16 mouse cellular contexts compared by ENCODE assay signal in the genomic region with DNA sequence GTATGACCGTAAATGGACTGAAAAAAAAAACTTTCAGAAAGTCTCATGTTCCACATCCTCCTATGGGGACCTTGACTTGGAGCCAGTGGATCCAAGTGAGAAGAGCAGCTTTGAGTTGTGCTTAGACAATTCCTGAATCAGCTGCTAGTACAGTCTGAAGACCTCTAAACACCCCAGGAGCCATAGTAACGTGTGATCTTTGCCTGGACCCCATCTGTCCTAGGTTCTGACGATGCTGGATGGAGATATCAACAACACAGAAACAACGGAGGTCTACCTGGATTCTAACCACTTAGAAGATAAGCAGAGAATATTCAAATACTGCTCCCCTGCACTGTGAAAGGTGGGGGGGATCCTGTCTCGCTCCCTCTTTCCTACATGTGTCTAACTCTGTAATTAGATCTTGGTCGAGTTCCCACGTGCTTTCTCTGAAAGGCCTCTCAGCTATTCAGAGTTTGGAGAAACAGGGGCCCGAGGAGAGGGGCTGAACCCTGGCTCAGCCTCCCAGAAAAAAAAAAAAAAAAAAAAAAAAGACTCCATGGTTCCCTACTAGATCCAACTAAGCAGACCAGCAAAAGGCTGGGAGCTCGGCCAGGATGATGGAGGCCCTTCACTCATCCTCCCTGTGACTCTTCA.
A peak's percentile ranks its signal among the peaks of the same experiment; 100 is the strongest.
DNase-seq lines count a peak whose midpoint lies in the region; ATAC-seq and TF ChIP-seq lines count a peak whose summit lies in the region.
"Had no signal": no experiment of that assay in that cellular context is flagged by ENCODE, and none has a peak within 500 bp of the region (broad histone marks: within the 10 kb centered on the region; RNA-seq: fewer than 3 reads in every experiment).

No protein-coding gene starts in this region.

- ATAC-seq in heart, embryonic 15.5 days (replicated peaks; ENCODE audit: insufficient number of reproducible peaks, insufficient read depth, low FRiP score, low read depth): no peak
- no peak for ATAC-seq in lung, embryonic 15.5 days (ENCODE audit: borderline replicate concordance, extremely low read depth, low FRiP score, low TSS enrichment)
- no peak for ATAC-seq in limb, embryonic 15.5 days (ENCODE audit: insufficient number of reproducible peaks, low FRiP score, low TSS enrichment, low read depth)
- no peak for ATAC-seq in stomach, postnatal 0 days (ENCODE audit: low FRiP score, low TSS enrichment)
- no peak for ATAC-seq in monocyte, adult 5-6 weeks (replicated peaks; ENCODE audit: insufficient number of reproducible peaks, low FRiP score, low TSS enrichment, poor library complexity, severe bottlenecking)
- ATAC-seq: midbrain, embryonic 13.5 days had no signal

- no peak overlapping the region for H3K4me2 ChIP-seq in heart, embryonic 15.5 days
- H3K4me2 ChIP-seq in lung, embryonic 15.5 days: no peak overlapping the region
- no peak overlapping the region for H3K4me2 ChIP-seq in limb, embryonic 15.5 days
- no peak overlapping the region for H3K4me2 ChIP-seq in stomach, postnatal 0 days (replicated peaks; ENCODE audit: low read depth)
- H3K4me2 ChIP-seq: hindbrain, embryonic 13.5 days; midbrain, embryonic 13.5 days had no signal

- H3K9ac ChIP-seq in heart, embryonic 15.5 days: no peak overlapping the region
- no peak overlapping the region for H3K9ac ChIP-seq in lung, embryonic 15.5 days
- H3K9ac ChIP-seq in limb, embryonic 15.5 days: no peak overlapping the region
- H3K9ac ChIP-seq in stomach, postnatal 0 days (ENCODE audit: low read length): no peak overlapping the region
- H3K9ac ChIP-seq: hindbrain, embryonic 13.5 days; midbrain, embryonic 13.5 days had no signal

- H3K4me3 ChIP-seq in heart, embryonic 15.5 days: no peak overlapping the region
- H3K4me3 ChIP-seq in lung, embryonic 15.5 days: no peak overlapping the region
- H3K4me3 ChIP-seq in lung, adult 2 months (replicated peaks; ENCODE audit: extremely low read depth, low read depth, low read length): no peak overlapping the region
- H3K4me3 ChIP-seq in limb, embryonic 15.5 days: no peak overlapping the region
- no peak overlapping the region for H3K4me3 ChIP-seq in stomach, postnatal 0 days (ENCODE audit: low read depth, low read length)
- H3K4me3 ChIP-seq: erythroblast, embryonic 14.5 days; hindbrain, embryonic 13.5 days; midbrain, embryonic 13.5 days had no signal

- WGBS in heart, embryonic 15.5 days: 65% methylated on average over 9 of the region's 9 CpGs
- 21% methylated on average over 9 of the region's 9 CpGs for WGBS in lung, embryonic 15.5 days
- 40% methylated on average over 9 of the region's 9 CpGs for WGBS in lung, adult 2 months
- 47% methylated on average over 9 of the region's 9 CpGs for WGBS in limb, embryonic 15.5 days
- WGBS in stomach, postnatal 0 days: 32% methylated on average over 9 of the region's 9 CpGs

- DNase-seq in heart, adult 8-10 months (ENCODE audit: low spot score): no peak
- no peak for DNase-seq in lung, adult 2 months
- DNase-seq in stomach, postnatal 0 days (ENCODE audit: low spot score): no peak
- no peak for DNase-seq in left cerebral cortex, adult 18-20 months (ENCODE audit: low spot score in 2 of 2)
- DNase-seq: cerebellum, adult 11-12 months; kidney, adult 9 months; left cerebral cortex, postnatal 4 days; thymus, postnatal 36 days had no signal

- H3K27me3 ChIP-seq in heart, embryonic 15.5 days: no peaks in the 10 kb centered on the region
- H3K27me3 ChIP-seq in lung, embryonic 15.5 days: no peaks in the 10 kb centered on the region
- no peaks in the 10 kb centered on the region for H3K27me3 ChIP-seq in limb, embryonic 15.5 days
- no peaks in the 10 kb centered on the region for H3K27me3 ChIP-seq in stomach, postnatal 0 days (ENCODE audit: control insufficient read depth, insufficient read depth, low read length)
- H3K27me3 ChIP-seq: midbrain, embryonic 13.5 days had no signal

- TF ChIP-seq POLR2A in lung, adult 2 months (IDR thresholded peaks at IDR 0.05; ENCODE audit: borderline replicate concordance, extremely low read depth, low read depth, low read length): no peak

- H3K4me1 ChIP-seq in heart, embryonic 15.5 days (replicated peaks): peaks cover 46% of the 10 kb centered on the region
- peaks cover 82% of the 10 kb centered on the region for H3K4me1 ChIP-seq in lung, embryonic 15.5 days
- peaks cover 7% of the 10 kb centered on the region; the same call in 1 of the 2 replicates for H3K4me1 ChIP-seq in lung, adult 2 months (ENCODE audit: control insufficient read depth, insufficient read depth, low read length)
- H3K4me1 ChIP-seq in limb, embryonic 15.5 days: peaks cover 75% of the 10 kb centered on the region
- H3K4me1 ChIP-seq in stomach, postnatal 0 days (replicated peaks; ENCODE audit: control insufficient read depth, insufficient read depth): peaks cover 2% of the 10 kb centered on the region

- no peaks in the 10 kb centered on the region for H3K36me3 ChIP-seq in heart, embryonic 15.5 days
- H3K36me3 ChIP-seq in lung, embryonic 15.5 days: no peaks in the 10 kb centered on the region
- no peaks in the 10 kb centered on the region for H3K36me3 ChIP-seq in limb, embryonic 15.5 days
- H3K36me3 ChIP-seq in stomach, postnatal 0 days (ENCODE audit: control insufficient read depth, insufficient read depth, low read length): no peaks in the 10 kb centered on the region
- H3K36me3 ChIP-seq: hindbrain, embryonic 13.5 days; midbrain, embryonic 13.5 days had no signal

- TF ChIP-seq CTCF in lung, adult 2 months (IDR thresholded peaks at IDR 0.05; ENCODE audit: insufficient read depth, low read length): no peak
- no peak for TF ChIP-seq CTCF in stomach, postnatal 0 days (IDR thresholded peaks at IDR 0.05; ENCODE audit: low read depth)

- H3K27ac ChIP-seq in heart, embryonic 15.5 days: peak overlapping the region; percentile 55
- peak overlapping the region; percentile 97 for H3K27ac ChIP-seq in lung, embryonic 15.5 days
- peak overlapping the region; percentile 68 for H3K27ac ChIP-seq in limb, embryonic 15.5 days
- H3K27ac ChIP-seq in stomach, postnatal 0 days (replicated peaks): peak overlapping the region; percentile 58; the same call in 1 of the 2 replicates
- H3K27ac ChIP-seq: hindbrain, embryonic 13.5 days; macrophage; midbrain, embryonic 13.5 days had no signal

- no peaks in the 10 kb centered on the region for H3K9me3 ChIP-seq in heart, embryonic 15.5 days (replicated peaks)
- H3K9me3 ChIP-seq in lung, embryonic 15.5 days: no peaks in the 10 kb centered on the region
- H3K9me3 ChIP-seq in limb, embryonic 15.5 days: no peaks in the 10 kb centered on the region
- H3K9me3 ChIP-seq in stomach, postnatal 0 days (ENCODE audit: control insufficient read depth, low read length): no peaks in the 10 kb centered on the region
- H3K9me3 ChIP-seq: hindbrain, embryonic 13.5 days had no signal

- TF ChIP-seq EP300 in stomach, postnatal 0 days (optimal IDR thresholded peaks at IDR 0.05): no peak
